Comparison of ENCODE assay signal across 23 mouse cellular contexts in the genomic region with DNA sequence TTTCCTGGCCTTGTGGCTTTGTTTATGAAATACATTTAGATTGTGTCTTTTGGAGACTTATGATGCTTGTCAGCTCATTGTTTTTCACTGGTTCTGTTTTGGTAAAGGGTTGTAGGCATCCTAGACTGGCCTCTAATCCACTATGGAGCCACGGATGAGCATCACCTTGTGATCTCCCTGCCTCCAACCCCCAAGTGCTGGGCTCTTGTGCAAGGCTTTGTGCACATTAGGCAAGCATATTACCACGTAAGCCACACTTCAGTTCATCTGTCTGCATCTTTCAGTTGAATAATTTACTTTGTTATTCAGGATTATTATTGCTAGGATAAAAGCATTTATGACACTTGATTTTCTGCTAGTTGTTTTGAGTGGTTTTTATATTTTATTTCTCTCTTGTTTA.
DNase-seq lines count a peak whose midpoint lies in the region; ATAC-seq and TF ChIP-seq lines count a peak whose summit lies in the region.
"Had no signal": no experiment of that assay in that cellular context is flagged by ENCODE, and none has a peak within 500 bp of the region (broad histone marks: within the 10 kb centered on the region; RNA-seq: fewer than 3 reads in every experiment).

No protein-coding gene starts in this region.

- no peaks in the 10 kb centered on the region for H3K4me1 ChIP-seq in forebrain, postnatal 0 days (ENCODE audit: insufficient read depth)
- H3K4me1 ChIP-seq in thymus, adult 2 months (replicated peaks; ENCODE audit: control insufficient read depth, insufficient read depth, low read length) = no peaks in the 10 kb centered on the region

- H3K9me3 ChIP-seq in forebrain, postnatal 0 days (ENCODE audit: low read length) = 0 out of 2 replicates have a peak, but pooled peaks cover 3% of the 10 kb centered on the region
- H3K9me3 ChIP-seq: G1E had no signal

- peak; percentile 94 for ATAC-seq in granulocyte monocyte progenitor cell, adult 5-6 weeks (replicated peaks; ENCODE audit: poor library complexity, severe bottlenecking)
- peak; percentile 91 for ATAC-seq in megakaryocyte, adult 5-6 weeks (ENCODE audit: poor library complexity, severe bottlenecking)
- ATAC-seq in megakaryocyte progenitor cell, adult 5-6 weeks (replicated peaks; ENCODE audit: poor library complexity) = peak; percentile 80
- no peak for ATAC-seq in forebrain, postnatal 0 days
- ATAC-seq: activated CD4-positive, CD25-positive, alpha-beta regulatory T cell, adult 4 months; CD4-positive, CD25-positive, alpha-beta regulatory T cell, adult 4 months; Patski had no signal

- no peaks in the 10 kb centered on the region for H3K36me3 ChIP-seq in forebrain, postnatal 0 days (ENCODE audit: insufficient read depth)
- no peaks in the 10 kb centered on the region for H3K36me3 ChIP-seq in thymus, adult 2 months (ENCODE audit: control insufficient read depth, insufficient read depth, low read length)
- H3K36me3 ChIP-seq: G1E had no signal

- no peak overlapping the region for H3K27ac ChIP-seq in forebrain, postnatal 0 days (ENCODE audit: low read depth, low read length)
- H3K27ac ChIP-seq in thymus, adult 2 months (ENCODE audit: control insufficient read depth, insufficient read depth, low read length) = no peak overlapping the region

- TF ChIP-seq POLR2A in thymus, adult 2 months (IDR thresholded peaks at IDR 0.05; ENCODE audit: control insufficient read depth, extremely low read depth, insufficient read depth, low read length, poor library complexity) = no peak

- H3K27me3 ChIP-seq in forebrain, postnatal 0 days (ENCODE audit: insufficient read depth, low read length) = no peaks in the 10 kb centered on the region
- H3K27me3 ChIP-seq in thymus, adult 2 months (ENCODE audit: control insufficient read depth, insufficient read depth, low read length) = no peaks in the 10 kb centered on the region
- H3K27me3 ChIP-seq: CH12.LX, Patski had no signal

- H3K9ac ChIP-seq in forebrain, postnatal 0 days = no peak overlapping the region

- H3K4me2 ChIP-seq in forebrain, postnatal 0 days (ENCODE audit: low read depth) = no peak overlapping the region

- WGBS in forebrain, postnatal 0 days = 72% methylated on average over 2 of the region's 2 CpGs
- 88% methylated on average over 2 of the region's 2 CpGs for WGBS in thymus, adult 2 months

- no peak overlapping the region for H3K4me3 ChIP-seq in forebrain, postnatal 0 days (ENCODE audit: low read depth, low read length)
- no peak overlapping the region for H3K4me3 ChIP-seq in thymus, adult 2 months (ENCODE audit: control insufficient read depth, insufficient read depth, low read length)

- DNase-seq in 416B (ENCODE audit: low read depth) = peak; percentile 59
- DNase-seq in forebrain, postnatal 0 days = no peak
- no peak for DNase-seq in cerebellum, adult 9-10 months
- DNase-seq in urinary bladder, postnatal 36 days (ENCODE audit: low spot score in 2 of 2) = no peak
- no peak for DNase-seq in thymus, adult 2 months
- DNase-seq: adrenal gland, adult 2 months; adrenal gland, adult 8-10 months; adrenal gland, postnatal 10 days; adrenal gland, postnatal 14 days; adrenal gland, postnatal 25 days; adrenal gland, postnatal 36 days; B cell, adult 2 months; cerebellum, adult 11 months; cerebellum, adult 11-12 months; cerebellum, adult 18-20 months had no signal

- TF ChIP-seq CTCF in forebrain, postnatal 0 days (IDR thresholded peaks at IDR 0.05; ENCODE audit: low read depth) = no peak
- no peak for TF ChIP-seq CTCF in thymus, adult 2 months (IDR thresholded peaks at IDR 0.05; ENCODE audit: borderline replicate concordance, control insufficient read depth, extremely low read depth, insufficient read depth, low read length, poor library complexity)
